Mouse (Mus musculus): Measurements from ENCODE around the gene Gk2. TPM values are rescaled to one million over a fixed set of nuclear protein-coding genes. Genes with fewer than 3 reads are reported as not detected.

Gk2 gene
- total RNA-seq, 2 experiments from 2014 or later, result not detected

Other genes with a start within 250 kb of the Gk2 start
- not detected for gene Naa11, start 64.6 kb downstream of the Gk2 start, total RNA-seq (2021)